Comparison of ENCODE assay signal across 8 mouse cellular contexts in genomic region chr5:137061809-137062481, GRCm38 (mm10). TPM values are rescaled to one million over a fixed set of nuclear protein-coding genes. Genes with fewer than 3 reads are reported as not detected.
DNase-seq lines count a peak whose midpoint lies in the region; ATAC-seq and TF ChIP-seq lines count a peak whose summit lies in the region.
"Had no signal": no experiment of that assay in that cellular context is flagged by ENCODE, and none has a peak within 500 bp of the region (broad histone marks: within the 10 kb centered on the region; RNA-seq: fewer than 3 reads in every experiment).

No protein-coding gene starts in this region.

- peak; percentile 44 for TF ChIP-seq CTCF in heart, postnatal 0 days (IDR thresholded peaks at IDR 0.05; ENCODE audit: low read depth)

- no peak overlapping the region for H3K4me2 ChIP-seq in heart, postnatal 0 days (ENCODE audit: low read depth, low read length)
- H3K4me2 ChIP-seq: lung, embryonic 15.5 days had no signal

- no peak overlapping the region for H3K9ac ChIP-seq in heart, postnatal 0 days (replicated peaks; ENCODE audit: low read depth, low read length)
- H3K9ac ChIP-seq: lung, embryonic 15.5 days had no signal

- peaks cover 15% of the 10 kb centered on the region for H3K36me3 ChIP-seq in megakaryocyte, embryonic 14.5 days (replicated peaks; ENCODE audit: low read length)
- H3K36me3 ChIP-seq in heart, postnatal 0 days (replicated peaks; ENCODE audit: control insufficient read depth, insufficient read depth, low read length): peaks cover 14% of the 10 kb centered on the region; the same call in 1 of the 2 replicates
- H3K36me3 ChIP-seq: lung, embryonic 15.5 days had no signal

- peak overlapping the region; percentile 81 for H3K4me3 ChIP-seq in megakaryocyte, embryonic 14.5 days (replicated peaks)
- no peak overlapping the region for H3K4me3 ChIP-seq in heart, postnatal 0 days (ENCODE audit: low read depth, low read length)
- H3K4me3 ChIP-seq: lung, embryonic 15.5 days had no signal

- 15% methylated on average over 12 of the region's 12 CpGs for WGBS in heart, postnatal 0 days

- peaks cover 39% of the 10 kb centered on the region for H3K4me1 ChIP-seq in megakaryocyte, embryonic 14.5 days
- H3K4me1 ChIP-seq in heart, postnatal 0 days (ENCODE audit: control insufficient read depth, insufficient read depth): no peaks in the 10 kb centered on the region
- H3K4me1 ChIP-seq: lung, embryonic 15.5 days had no signal

- no peak for ATAC-seq in megakaryocyte, adult 5-6 weeks (ENCODE audit: poor library complexity, severe bottlenecking)
- peak; percentile 84 for ATAC-seq in heart, postnatal 0 days (ENCODE audit: insufficient read depth, low read depth)

- no peak for TF ChIP-seq EP300 in heart, postnatal 0 days (IDR thresholded peaks at IDR 0.05; ENCODE audit: low read depth)

- H3K27me3 ChIP-seq in megakaryocyte, embryonic 14.5 days (replicated peaks): peaks cover 12% of the 10 kb centered on the region
- H3K27me3 ChIP-seq in heart, postnatal 0 days (ENCODE audit: control insufficient read depth, insufficient read depth, low read length): no peaks in the 10 kb centered on the region
- H3K27me3 ChIP-seq: lung, embryonic 15.5 days had no signal

- DNase-seq in Muller cell, postnatal 12 days (ENCODE audit: inconsistent ontology term): peak; percentile 86
- peak; percentile 31 for DNase-seq in c-Kit-positive CD71-positive TER-119-positive erythroid progenitor cells, embryonic 14.5 days (ENCODE audit: low spot score)
- peak; percentile 50 for DNase-seq in heart, postnatal 0 days (ENCODE audit: low spot score)
- DNase-seq in lung, adult 18-20 months: peak; percentile 54 to 61
- DNase-seq in thymus, postnatal 36 days: peak; percentile 50 to 53

- H3K9me3 ChIP-seq in megakaryocyte, embryonic 14.5 days: no peaks in the 10 kb centered on the region
- no peaks in the 10 kb centered on the region for H3K9me3 ChIP-seq in heart, postnatal 0 days (replicated peaks; ENCODE audit: control insufficient read depth, low read length)
- H3K9me3 ChIP-seq: lung, embryonic 15.5 days had no signal

- no peak overlapping the region for H3K27ac ChIP-seq in heart, postnatal 0 days (ENCODE audit: low read depth)
- H3K27ac ChIP-seq: lung, embryonic 15.5 days had no signal

RNA-seq across cellular contexts. Expression of gene Serpine1, which starts 10.1 kb away (rescaled TPM):
- 0.17 TPM in 1 of 2 replicates, not detected in the other for polyA plus RNA-seq in megakaryocyte, embryonic 14.5 days (2012; ENCODE audit: insufficient read depth, low replicate concordance)
- not detected in 2 replicates for total RNA-seq in megakaryocyte, adult 5-6 weeks (2015)
- total RNA-seq in megakaryocyte, adult 5-6 weeks (2017): not detected in 2 replicates
- total RNA-seq in heart, postnatal 0 days (2014; rRNA removed; ENCODE audit: low replicate concordance): 19.1 and 26.4 TPM in 2 replicates
- polyA plus RNA-seq in heart, postnatal 0 days (2015; fragmentation: Nextera tagmentation; extraction: Ambion mirVana): 0.93 and 1.2 TPM in 2 replicates

RNA-seq across cellular contexts. Expression of gene Ap1s1, which starts 16.0 kb away (rescaled TPM):
- polyA plus RNA-seq in megakaryocyte, embryonic 14.5 days (2012; ENCODE audit: insufficient read depth, low replicate concordance): 253 and 284 TPM in 2 replicates
- total RNA-seq in megakaryocyte, adult 5-6 weeks (2015): 19.1 and 19.6 TPM in 2 replicates
- 43.3 and 47.2 TPM in 2 replicates for total RNA-seq in megakaryocyte, adult 5-6 weeks (2017)
- 45.0 and 94.4 TPM in 2 replicates for total RNA-seq in heart, postnatal 0 days (2014; rRNA removed; ENCODE audit: low replicate concordance)
- polyA plus RNA-seq in heart, postnatal 0 days (2015; fragmentation: Nextera tagmentation; extraction: Ambion mirVana): 93.0 and 96.5 TPM in 2 replicates

RNA-seq across cellular contexts. Expression of gene Vgf, which starts 35.8 kb away (rescaled TPM):
- 0.38 TPM in 1 of 2 replicates, not detected in the other for polyA plus RNA-seq in megakaryocyte, embryonic 14.5 days (2012; ENCODE audit: insufficient read depth, low replicate concordance)
- total RNA-seq in megakaryocyte, adult 5-6 weeks (2015): not detected in 2 replicates
- total RNA-seq in megakaryocyte, adult 5-6 weeks (2017): not detected in 2 replicates
- not detected in 2 replicates for total RNA-seq in heart, postnatal 0 days (2014; rRNA removed; ENCODE audit: low replicate concordance)
- 0.05 TPM in 1 of 2 replicates, not detected in the other for polyA plus RNA-seq in heart, postnatal 0 days (2015; fragmentation: Nextera tagmentation; extraction: Ambion mirVana)

RNA-seq across cellular contexts. Expression of gene Trim56, which starts 54.1 kb away (rescaled TPM):
- polyA plus RNA-seq in megakaryocyte, embryonic 14.5 days (2012; ENCODE audit: insufficient read depth, low replicate concordance): 2.1 and 3.8 TPM in 2 replicates
- 12.4 and 13.5 TPM in 2 replicates for total RNA-seq in megakaryocyte, adult 5-6 weeks (2015)
- total RNA-seq in megakaryocyte, adult 5-6 weeks (2017): 28.7 and 32.4 TPM in 2 replicates
- total RNA-seq in heart, postnatal 0 days (2014; rRNA removed; ENCODE audit: low replicate concordance): 15.1 and 20.3 TPM in 2 replicates
- polyA plus RNA-seq in heart, postnatal 0 days (2015; fragmentation: Nextera tagmentation; extraction: Ambion mirVana): 4.7 and 4.9 TPM in 2 replicates

Comparison
In these comparisons a context has a peak if more than half of its experiments do, and no peak if none do; other contexts are left out.
1. DNase-seq: peak in every context shown above with its lines; median percentile 86 in Muller cell, postnatal 12 days; 58 in lung, adult 18-20 months; 52 in thymus, postnatal 36 days; 50 in heart, postnatal 0 days; 31 in c-Kit-positive CD71-positive TER-119-positive erythroid progenitor cells, embryonic 14.5 days.
2. RNA of gene Serpine1, which starts 10.1 kb away (total RNA-seq): 19.1 to 26.4 TPM in heart, postnatal 0 days; not detected in megakaryocyte, adult 5-6 weeks; every median in the first group is over 10 times any median in the second.